Mouse (Mus musculus) spleen, adult 2 months (tissue): ENCODE data around the gene Gpr153.

Source experiments
- CTCF ChIP-seq: fragments of 200-500 bp; IDR thresholded peaks from 2 replicates; pipeline ENCODE4 v1.5.1; 2011; ENCODE audit warnings: mild to moderate bottlenecking, inconsistent platforms; ENCODE audit not compliant: insufficient read depth, insufficient read length, insufficient replicate concordance; ENCODE audit errors: extremely low read depth
- POLR2A ChIP-seq: fragments of 200-500 bp; IDR thresholded peaks from 2 replicates; pipeline ENCODE4 v1.6.1; 2011; ENCODE audit warnings: low read depth, low read length, inconsistent platforms

DNA sequence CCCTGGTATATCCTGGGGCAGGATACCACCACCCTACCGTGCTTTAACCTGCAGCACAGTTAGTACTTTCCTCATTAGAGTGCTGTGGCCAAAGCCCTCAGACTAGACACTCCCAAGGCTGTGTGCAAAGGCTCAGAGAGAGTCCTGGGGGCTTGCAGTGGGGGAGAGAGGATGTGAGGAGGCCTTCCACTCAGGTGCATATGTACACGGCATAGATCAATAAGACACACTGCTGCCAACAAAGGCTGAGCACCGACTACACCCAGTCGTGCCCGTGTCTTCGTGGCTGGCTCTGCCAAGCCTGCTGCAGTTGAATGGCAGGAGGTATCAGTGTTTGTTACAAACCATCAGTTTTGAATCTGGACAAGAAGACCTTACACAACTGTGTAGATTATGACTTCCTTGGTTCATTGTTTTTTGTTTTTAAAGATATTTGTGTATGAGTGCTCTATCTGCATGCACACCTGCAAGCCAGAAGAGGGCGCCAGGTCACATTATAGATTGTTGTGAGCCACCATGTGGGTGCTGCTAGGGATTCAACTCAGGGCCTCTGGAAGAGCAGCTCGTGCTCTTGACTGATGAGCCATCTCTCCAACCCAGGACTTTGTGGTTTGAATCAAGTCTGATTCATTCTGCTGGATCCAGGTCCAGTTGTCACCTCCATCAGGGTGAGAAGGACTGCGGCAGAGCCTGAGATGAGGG is 9.0 kb upstream of the Gpr153 start:
- TF ChIP-seq CTCF: no peak
- TF ChIP-seq POLR2A: no peak
